Comparison of ENCODE assay signal across 13 mouse cellular contexts in genomic region chr14:120960991-120961390, GRCm38 (mm10). TPM values are rescaled to one million over a fixed set of nuclear protein-coding genes. Genes with fewer than 3 reads are reported as not detected.
DNase-seq lines count a peak whose midpoint lies in the region; ATAC-seq and TF ChIP-seq lines count a peak whose summit lies in the region.
"Had no signal": no experiment of that assay in that cellular context is flagged by ENCODE, and none has a peak within 500 bp of the region (broad histone marks: within the 10 kb centered on the region; RNA-seq: fewer than 3 reads in every experiment).

No protein-coding gene starts in this region.

- H3K4me3 ChIP-seq in kidney, postnatal 0 days (replicated peaks; ENCODE audit: low read depth, low read length): no peak overlapping the region
- no peak overlapping the region for H3K4me3 ChIP-seq in kidney, adult 2 months (ENCODE audit: insufficient read depth, low read depth, low read length)
- no peak overlapping the region for H3K4me3 ChIP-seq in forebrain, embryonic 15.5 days
- H3K4me3 ChIP-seq in midbrain, embryonic 14.5 days (replicated peaks; ENCODE audit: low read depth, low read length): no peak overlapping the region
- H3K4me3 ChIP-seq: heart, embryonic 15.5 days; intestine, embryonic 15.5 days had no signal

- TF ChIP-seq CTCF in kidney, postnatal 0 days (IDR thresholded peaks at IDR 0.05; ENCODE audit: low read depth): no peak
- no peak for TF ChIP-seq CTCF in kidney, adult 2 months (conservative IDR thresholded peaks at IDR 0.05; ENCODE audit: insufficient read depth, insufficient read length, low read depth, low read length)
- TF ChIP-seq CTCF in brain, embryonic 14.5 days (IDR thresholded peaks at IDR 0.05; ENCODE audit: borderline replicate concordance, extremely low read depth, insufficient read depth, insufficient read length): no peak

- H3K9ac ChIP-seq in kidney, postnatal 0 days (ENCODE audit: low read depth, low read length): no peak overlapping the region
- no peak overlapping the region for H3K9ac ChIP-seq in forebrain, embryonic 15.5 days (replicated peaks)
- H3K9ac ChIP-seq in midbrain, embryonic 14.5 days (replicated peaks; ENCODE audit: low read length): no peak overlapping the region
- H3K9ac ChIP-seq: heart, embryonic 15.5 days; intestine, embryonic 15.5 days; liver, embryonic 14.5 days had no signal

- no peak for ATAC-seq in kidney, postnatal 0 days (replicated peaks; ENCODE audit: low FRiP score, low read depth)
- ATAC-seq in forebrain, embryonic 15.5 days (replicated peaks): 0 out of 2 replicates have a peak, but pooled peaks have one; percentile 51
- peak; percentile 60; the same call in 1 of the 2 replicates for ATAC-seq in midbrain, embryonic 14.5 days (ENCODE audit: low FRiP score, low TSS enrichment)
- ATAC-seq in erythroblast, adult 5-6 weeks (replicated peaks; ENCODE audit: low FRiP score, poor library complexity, severe bottlenecking): no peak
- ATAC-seq: intestine, embryonic 15.5 days; Patski had no signal

- 35% methylated on average over 5 of the region's 5 CpGs for WGBS in kidney, postnatal 0 days
- WGBS in kidney, adult 2 months: 56% methylated on average over 5 of the region's 5 CpGs
- WGBS in forebrain, embryonic 15.5 days: 24% methylated on average over 5 of the region's 5 CpGs
- 39% methylated on average over 5 of the region's 5 CpGs for WGBS in midbrain, embryonic 14.5 days

- H3K9me3 ChIP-seq in kidney, postnatal 0 days (replicated peaks; ENCODE audit: low read length): no peaks in the 10 kb centered on the region
- H3K9me3 ChIP-seq in forebrain, embryonic 15.5 days: no peaks in the 10 kb centered on the region
- no peaks in the 10 kb centered on the region for H3K9me3 ChIP-seq in midbrain, embryonic 14.5 days (ENCODE audit: control insufficient read depth, low read length)
- H3K9me3 ChIP-seq: heart, embryonic 15.5 days; intestine, embryonic 15.5 days had no signal

- TF ChIP-seq POLR2A in kidney, adult 2 months (IDR thresholded peaks at IDR 0.05; ENCODE audit: low read depth, low read length): no peak
- no peak for TF ChIP-seq POLR2A in brain, embryonic 14.5 days (IDR thresholded peaks at IDR 0.05; ENCODE audit: borderline replicate concordance, extremely low read depth, insufficient read depth, insufficient read length, poor library complexity, severe bottlenecking)

- no peak overlapping the region for H3K27ac ChIP-seq in kidney, postnatal 0 days
- no peak overlapping the region for H3K27ac ChIP-seq in kidney, adult 2 months (ENCODE audit: insufficient read depth, low read depth, low read length)
- no peak overlapping the region for H3K27ac ChIP-seq in forebrain, embryonic 15.5 days (replicated peaks)
- peak overlapping the region; percentile 71 for H3K27ac ChIP-seq in midbrain, embryonic 14.5 days (replicated peaks; ENCODE audit: low read depth, low read length)
- H3K27ac ChIP-seq: heart, embryonic 15.5 days; intestine, embryonic 15.5 days; liver, embryonic 14.5 days had no signal

- H3K4me2 ChIP-seq in kidney, postnatal 0 days (ENCODE audit: low read length): no peak overlapping the region
- no peak overlapping the region for H3K4me2 ChIP-seq in forebrain, embryonic 15.5 days (replicated peaks)
- H3K4me2 ChIP-seq in midbrain, embryonic 14.5 days (ENCODE audit: low read length): 0 out of 2 replicates have a peak overlapping the region, but pooled peaks have one; percentile 6
- H3K4me2 ChIP-seq: heart, embryonic 15.5 days; intestine, embryonic 15.5 days had no signal

- no peaks in the 10 kb centered on the region for H3K36me3 ChIP-seq in kidney, postnatal 0 days (ENCODE audit: insufficient read depth, low read length)
- H3K36me3 ChIP-seq in kidney, adult 2 months (ENCODE audit: control insufficient read depth, insufficient read depth, low read length): no peaks in the 10 kb centered on the region
- H3K36me3 ChIP-seq in forebrain, embryonic 15.5 days: no peaks in the 10 kb centered on the region
- no peaks in the 10 kb centered on the region for H3K36me3 ChIP-seq in midbrain, embryonic 14.5 days (ENCODE audit: control insufficient read depth, insufficient read depth, low read length)
- H3K36me3 ChIP-seq: heart, embryonic 15.5 days; intestine, embryonic 15.5 days had no signal

- DNase-seq in kidney, postnatal 0 days (ENCODE audit: low spot score): peak; percentile 40
- no peak for DNase-seq in kidney, adult 2 months
- peak; percentile 81 for DNase-seq in brain, embryonic 14.5 days (ENCODE audit: low read depth)
- DNase-seq in midbrain, embryonic 14.5 days: peak; percentile 62
- DNase-seq in testis, postnatal 14 days (ENCODE audit: low spot score): no peak
- DNase-seq: lung, postnatal 4 days; thymus, postnatal 25 days had no signal

- no peaks in the 10 kb centered on the region for H3K27me3 ChIP-seq in kidney, postnatal 0 days (ENCODE audit: insufficient read depth, low read length)
- no peaks in the 10 kb centered on the region for H3K27me3 ChIP-seq in kidney, adult 2 months (replicated peaks; ENCODE audit: control insufficient read depth, insufficient read depth, low read length)
- H3K27me3 ChIP-seq in forebrain, embryonic 15.5 days: no peaks in the 10 kb centered on the region
- no peaks in the 10 kb centered on the region for H3K27me3 ChIP-seq in midbrain, embryonic 14.5 days (ENCODE audit: control insufficient read depth, insufficient read depth, low read length)
- H3K27me3 ChIP-seq: heart, embryonic 15.5 days; intestine, embryonic 15.5 days; Patski had no signal

- no peaks in the 10 kb centered on the region for H3K4me1 ChIP-seq in kidney, postnatal 0 days (replicated peaks; ENCODE audit: insufficient read depth, low read length)
- no peaks in the 10 kb centered on the region for H3K4me1 ChIP-seq in kidney, adult 2 months (ENCODE audit: control insufficient read depth, insufficient read depth, low read length)
- no peaks in the 10 kb centered on the region for H3K4me1 ChIP-seq in forebrain, embryonic 15.5 days
- no peaks in the 10 kb centered on the region; the same call in 1 of the 2 replicates for H3K4me1 ChIP-seq in midbrain, embryonic 14.5 days (ENCODE audit: control insufficient read depth, insufficient read depth, low read length)
- H3K4me1 ChIP-seq: heart, embryonic 15.5 days; intestine, embryonic 15.5 days had no signal

RNA-seq across cellular contexts. Expression of gene Ipo5, which starts 50.0 kb away (rescaled TPM):
- 49.8 and 55.1 TPM in 2 replicates for polyA plus RNA-seq in kidney, postnatal 0 days (2015; fragmentation: Nextera tagmentation; extraction: Ambion mirVana)
- polyA plus RNA-seq in kidney, adult 2 months (2012; rRNA removed): 18.1 and 20.5 TPM in 2 replicates
- polyA plus RNA-seq in brain, embryonic 14.5 days (2012; rRNA removed): 63.5 and 80.2 TPM in 2 replicates
- polyA plus RNA-seq in forebrain, embryonic 15.5 days (2015; fragmentation: Nextera tagmentation; extraction: Ambion mirVana): 82.3 and 84.0 TPM in 2 replicates
- 57.5 and 77.8 TPM in 2 replicates for polyA plus RNA-seq in midbrain, embryonic 14.5 days (2014; fragmentation: Nextera tagmentation; extraction: Ambion mirVana)
- 27.8 and 31.3 TPM in 2 replicates for total RNA-seq in erythroblast, adult 5-6 weeks (2015; ENCODE audit: low replicate concordance)
- 28.0 and 41.3 TPM in 2 replicates for total RNA-seq in erythroblast, adult 5-6 weeks (2017; ENCODE audit: low replicate concordance)

Comparison
In these comparisons a context has a peak if more than half of its experiments do, and no peak if none do; other contexts are left out.
1. DNase-seq: peak in kidney, postnatal 0 days (single experiment), brain, embryonic 14.5 days (single experiment) and midbrain, embryonic 14.5 days (single experiment); none in kidney, adult 2 months (single experiment) and testis, postnatal 14 days (single experiment).
2. ATAC-seq: peak in forebrain, embryonic 15.5 days (single experiment) and midbrain, embryonic 14.5 days (single experiment); none in kidney, postnatal 0 days (single experiment) and erythroblast, adult 5-6 weeks (single experiment).